Mouse (Mus musculus) embryonic fibroblast, embryonic 13.5 days (primary cell): ENCODE data around the gene Arhgap6. TPM values are rescaled to one million over a fixed set of nuclear protein-coding genes. Genes with fewer than 3 reads are reported as not detected.

ENCODE experiments used
- H3K27ac ChIP-seq: 2 replicates; pipeline ENCODE4 v1.5.1; 2012; ENCODE audit warnings: low read length, control low read depth, inconsistent platforms; ENCODE audit not compliant: insufficient read depth
- H3K4me1 ChIP-seq: 2 replicates; pipeline ENCODE4 v1.6.1; 2011; ENCODE audit warnings: low read length; ENCODE audit not compliant: control insufficient read depth, insufficient read depth
- H3K4me3 ChIP-seq: 2 replicates; pipeline ENCODE4 v1.5.1; 2011; ENCODE audit warnings: mild to moderate bottlenecking, control low read depth, low read length; ENCODE audit not compliant: insufficient read depth
- CTCF ChIP-seq: IDR thresholded peaks from 2 replicates; pipeline ENCODE4 v1.5.1; 2011; ENCODE audit warnings: mild to moderate bottlenecking, control low read depth, low read length, moderate library complexity, borderline replicate concordance; ENCODE audit not compliant: insufficient read depth
- POLR2A ChIP-seq: IDR thresholded peaks from 2 replicates; pipeline ENCODE4 v1.6.1; 2011; ENCODE audit warnings: low read depth, mild to moderate bottlenecking, control low read depth, low read length, moderate library complexity
- polyA plus RNA-seq: library from polyadenylated mRNA; stranded (reverse); fragments of >200 nt; gene quantifications from 2 replicates; pipeline ENCODE4 v1.2.4, GENCODE M21; 2011; ENCODE audit warnings: low read depth; ENCODE audit not compliant: missing spikeins, insufficient read length

Gene Arhgap6
- polyA plus RNA-seq, 1 experiment, result 3.9 TPM

GRCm38 (mm10) chrX:169325929-169326595 is 531.2 kb downstream of the Arhgap6 start:
- H3K4me1 ChIP-seq, result no peaks in the 10 kb centered on the region
- H3K27ac ChIP-seq, result no peak overlapping the region
- TF ChIP-seq CTCF, result no peak
- TF ChIP-seq POLR2A, result no peak
- H3K4me3 ChIP-seq, result no peak overlapping the region

GRCm38 (mm10) chrX:169332264-169332663 is 537.4 kb downstream of the Arhgap6 start:
- H3K4me1 ChIP-seq, result no peaks in the 10 kb centered on the region
- no peak overlapping the region for H3K27ac ChIP-seq
- no peak overlapping the region for H3K4me3 ChIP-seq
- no peak for TF ChIP-seq POLR2A
- TF ChIP-seq CTCF, result no peak

- no peaks in the 10 kb centered on the region for H3K4me1 ChIP-seq
- H3K27ac ChIP-seq, result no peak overlapping the region
- no peak for TF ChIP-seq CTCF
- TF ChIP-seq POLR2A, result no peak
- no peak overlapping the region for H3K4me3 ChIP-seq
Measured at GRCm38 (mm10) chrX:169337559-169337958, 542.7 kb downstream of the Arhgap6 start.

- no peaks in the 10 kb centered on the region for H3K4me1 ChIP-seq
- no peak overlapping the region for H3K4me3 ChIP-seq
- no peak overlapping the region for H3K27ac ChIP-seq
- TF ChIP-seq CTCF (no peak), POLR2A (no peak)
Measured at GRCm38 (mm10) chrX:169338213-169338612, 543.3 kb downstream of the Arhgap6 start.

Other genes starting within 250 kb of the Arhgap6 start
- gene Frmpd4, start 217.9 kb upstream of the Arhgap6 start, polyA plus RNA-seq, result 0.10 and 0.16 TPM in 2 replicates
- gene Msl3, start 121.2 kb upstream of the Arhgap6 start, polyA plus RNA-seq, result 47.3 and 61.7 TPM in 2 replicates